In the genomic region with DNA sequence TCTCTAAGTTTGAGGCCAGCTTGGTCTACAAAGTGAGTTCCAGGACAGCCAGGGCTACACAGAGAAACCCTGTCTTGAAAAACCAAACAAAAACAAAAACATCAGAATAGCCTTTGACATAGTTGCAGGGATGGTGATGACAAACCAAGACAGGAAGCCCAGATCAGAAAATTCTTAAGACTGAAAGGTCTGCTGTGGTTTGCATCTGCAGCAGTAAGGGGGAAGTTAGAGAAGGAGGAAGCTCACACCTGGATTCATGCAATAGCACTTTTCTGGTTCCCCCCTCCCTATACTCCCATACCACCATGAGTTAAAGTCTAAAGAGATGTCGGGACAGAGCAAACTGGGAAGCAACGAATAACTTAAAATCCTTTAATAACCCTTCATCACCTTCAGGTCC, we compare ENCODE assay signal across 22 mouse cellular contexts. TPM values are rescaled to one million over a fixed set of nuclear protein-coding genes. Genes with fewer than 3 reads are reported as not detected.
DNase-seq lines count a peak whose midpoint lies in the region; ATAC-seq and TF ChIP-seq lines count a peak whose summit lies in the region.
"Had no signal": no experiment of that assay in that cellular context is flagged by ENCODE, and none has a peak within 500 bp of the region (broad histone marks: within the 10 kb centered on the region; RNA-seq: fewer than 3 reads in every experiment).

No protein-coding gene starts in this region.

- H3K79me2 ChIP-seq in CH12.LX (replicated peaks; ENCODE audit: control insufficient read depth, extremely low read depth, insufficient read depth, poor library complexity, severe bottlenecking): peaks cover 20% of the 10 kb centered on the region

- TF ChIP-seq POLR2A in spleen, adult 2 months (IDR thresholded peaks at IDR 0.05; ENCODE audit: low read depth, low read length): no peak
- no peak for TF ChIP-seq POLR2A in CH12.LX (IDR thresholded peaks at IDR 0.05; ENCODE audit: low read depth, low read length)

- WGBS in spleen, adult 2 months: 18% methylated on average over 2 of the region's 2 CpGs
- WGBS in forebrain, embryonic 16.5 days: 90% methylated on average over 2 of the region's 2 CpGs

- no peak for TF ChIP-seq EP300 in CH12.LX (IDR thresholded peaks at IDR 0.05; ENCODE audit: low read length)

- no peak for TF ChIP-seq RAD21 in CH12.LX (IDR thresholded peaks at IDR 0.05; ENCODE audit: low read depth, low read length)

- H3K36me3 ChIP-seq in spleen, adult 2 months (ENCODE audit: control insufficient read depth, insufficient read depth, low read length): 0 out of 2 replicates have a peak, but pooled peaks cover 2% of the 10 kb centered on the region
- no peaks in the 10 kb centered on the region for H3K36me3 ChIP-seq in CH12.LX (replicated peaks in 1 of 2; ENCODE audit: control insufficient read depth in 1 of 2, insufficient read depth in 1 of 2, low read length in 1 of 2)
- no peaks in the 10 kb centered on the region for H3K36me3 ChIP-seq in forebrain, embryonic 16.5 days (ENCODE audit: control insufficient read depth, insufficient read depth)
- H3K36me3 ChIP-seq: heart, embryonic 15.5 days; hindbrain, embryonic 13.5 days; neural tube, embryonic 15.5 days had no signal

- H3K4me1 ChIP-seq in spleen, adult 2 months (ENCODE audit: control insufficient read depth, insufficient read depth, insufficient read length): peaks cover 12% of the 10 kb centered on the region
- H3K4me1 ChIP-seq in CH12.LX (ENCODE audit: control insufficient read depth in 1 of 2, insufficient read depth in 2 of 2): peaks cover 0 to 34% of the 10 kb centered on the region in 2 experiments; a peak in 2 of 4 replicates
- H3K4me1 ChIP-seq in forebrain, embryonic 16.5 days (replicated peaks; ENCODE audit: control insufficient read depth, insufficient read depth, low read length): peaks cover 8% of the 10 kb centered on the region

- H3K4me3 ChIP-seq in spleen, adult 2 months (ENCODE audit: extremely low read depth, insufficient read depth, insufficient read length): no peak overlapping the region
- H3K4me3 ChIP-seq in CH12.LX (replicated peaks in 1 of 3; ENCODE audit: low read depth in 2 of 3, low read length in 2 of 3, poor library complexity in 1 of 3): no peak overlapping the region
- H3K4me3 ChIP-seq in forebrain, embryonic 16.5 days (replicated peaks; ENCODE audit: low read length): no peak overlapping the region
- H3K4me3 ChIP-seq: embryonic facial prominence, embryonic 10.5 days; heart, embryonic 15.5 days; hindbrain, embryonic 13.5 days; neural tube, embryonic 15.5 days had no signal

- peak in 1 of 2 experiments; percentile 9 for DNase-seq in spleen, adult 2 months (ENCODE audit: low read depth in 1 of 2, low spot score in 2 of 2)
- no peak for DNase-seq in spleen, adult 18-20 months
- DNase-seq in CH12.LX (ENCODE audit: extremely low read depth): peak; percentile 30
- DNase-seq in layer of hippocampus, postnatal 36 days: no peak
- DNase-seq in urinary bladder, adult 2 months (ENCODE audit: low spot score): no peak
- DNase-seq: adrenal gland, adult 2 months; cerebellum, adult 11-12 months; cerebellum, postnatal 10 days; forebrain, postnatal 0 days; gastrocnemius, postnatal 25 days; heart, postnatal 36 days; kidney, adult 18-20 months; kidney, postnatal 10 days had no signal

- H3K9ac ChIP-seq in CH12.LX (ENCODE audit: insufficient read depth, low read depth): no peak overlapping the region
- no peak overlapping the region for H3K9ac ChIP-seq in forebrain, embryonic 16.5 days (replicated peaks; ENCODE audit: low read depth, low read length)
- H3K9ac ChIP-seq: forebrain, postnatal 0 days; heart, embryonic 15.5 days; hindbrain, embryonic 13.5 days; neural tube, embryonic 15.5 days had no signal

- H3K4me2 ChIP-seq in CH12.LX (ENCODE audit: insufficient read depth, low read depth, poor library complexity, severe bottlenecking): no peak overlapping the region
- H3K4me2 ChIP-seq in forebrain, embryonic 16.5 days (ENCODE audit: low read length): no peak overlapping the region
- H3K4me2 ChIP-seq: heart, embryonic 15.5 days; hindbrain, embryonic 13.5 days; midbrain, embryonic 11.5 days; neural tube, embryonic 15.5 days had no signal

- TF ChIP-seq CTCF in spleen, adult 2 months (IDR thresholded peaks at IDR 0.05; ENCODE audit: extremely low read depth, insufficient read depth, insufficient read length, insufficient replicate concordance): no peak
- TF ChIP-seq CTCF in CH12.LX (conservative IDR thresholded peaks at IDR 0.05 in 1 of 2, IDR thresholded peaks at IDR 0.05 in 1 of 2; ENCODE audit: low read depth in 2 of 2, low read length in 2 of 2): no peak

- ATAC-seq in neutrophil, adult 5-6 weeks (ENCODE audit: extremely low read depth, insufficient number of reproducible peaks, low FRiP score, poor library complexity, severe bottlenecking): peak; percentile 38; the same call in 1 of the 2 replicates
- no peak for ATAC-seq in forebrain, embryonic 16.5 days
- ATAC-seq: forebrain, postnatal 0 days; inflammation-experienced regulatory T-cells, adult 6 months had no signal

- in situ Hi-C loops in CH12.LX (cut with MboI; ENCODE audit: low pct_ligation_motif_present, low pct_unique_long_range_greater_than_20kb, low sequenced_read_pairs): loop anchor here (10.0 to 25.0 kb wide), 2 partner anchors 91 to 319 kb away; no protein-coding TSS in a partner anchor

- dilution Hi-C loops in CH12.LX (cut with MboI; ENCODE audit: extremely low pct_ligation_motif_present, extremely low pct_unique_long_range_greater_than_20kb, low sequenced_read_pairs): no loop called here

- H3K27me3 ChIP-seq in spleen, adult 2 months (ENCODE audit: control insufficient read depth, insufficient read depth, low read length): no peaks in the 10 kb centered on the region
- no peaks in the 10 kb centered on the region for H3K27me3 ChIP-seq in CH12.LX (replicated peaks)
- no peaks in the 10 kb centered on the region for H3K27me3 ChIP-seq in forebrain, embryonic 16.5 days (replicated peaks; ENCODE audit: control insufficient read depth, insufficient read depth, low read length)
- H3K27me3 ChIP-seq: heart, embryonic 15.5 days; neural tube, embryonic 15.5 days had no signal

- no peaks in the 10 kb centered on the region for H3K9me3 ChIP-seq in CH12.LX (replicated peaks; ENCODE audit: low read length)
- no peaks in the 10 kb centered on the region for H3K9me3 ChIP-seq in forebrain, embryonic 16.5 days (ENCODE audit: control insufficient read depth, low read length)
- H3K9me3 ChIP-seq: embryonic facial prominence, embryonic 10.5 days; heart, embryonic 15.5 days; hindbrain, embryonic 13.5 days; neural tube, embryonic 15.5 days had no signal

- H3K27ac ChIP-seq in spleen, adult 2 months (ENCODE audit: insufficient read depth, low read length): peak overlapping the region; percentile 66
- no peak overlapping the region for H3K27ac ChIP-seq in CH12.LX (ENCODE audit: insufficient read depth, low read depth)
- no peak overlapping the region for H3K27ac ChIP-seq in forebrain, embryonic 16.5 days (ENCODE audit: low read length)
- H3K27ac ChIP-seq: embryonic facial prominence, embryonic 10.5 days; heart, embryonic 15.5 days; hindbrain, embryonic 13.5 days; macrophage; neural tube, embryonic 15.5 days had no signal

TF ChIP-seq in CH12.LX, 34 proteins besides CTCF, POLR2A, EP300 and RAD21:
- no peak for TF ChIP-seq ZC3H11A (IDR thresholded peaks at IDR 0.05; ENCODE audit: low read depth, low read length)
- no peak for TF ChIP-seq SMC3 (IDR thresholded peaks at IDR 0.05; ENCODE audit: low read depth, low read length)
- no peak for TF ChIP-seq HCFC1 (IDR thresholded peaks at IDR 0.05; ENCODE audit: low read depth, low read length)
- TF ChIP-seq KAT2A (IDR thresholded peaks at IDR 0.05; ENCODE audit: insufficient replicate concordance, low read length): no peak
- no peak for TF ChIP-seq ZMIZ1 (IDR thresholded peaks at IDR 0.05; ENCODE audit: low read depth, low read length)
- no peak for TF ChIP-seq CHD2 (IDR thresholded peaks at IDR 0.05; ENCODE audit: low read length)
- no peak for TF ChIP-seq ZKSCAN1 (IDR thresholded peaks at IDR 0.05; ENCODE audit: borderline replicate concordance, low read depth, low read length)
- no peak for TF ChIP-seq E2F4 (IDR thresholded peaks at IDR 0.05; ENCODE audit: insufficient replicate concordance, low read depth, low read length)
- no peak for TF ChIP-seq POLR2AphosphoS2 (IDR thresholded peaks at IDR 0.05; ENCODE audit: low read depth, low read length)
- TF ChIP-seq JUN (IDR thresholded peaks at IDR 0.05; ENCODE audit: insufficient read depth, low read depth, low read length): no peak
- no peak for TF ChIP-seq MYC (IDR thresholded peaks at IDR 0.05; ENCODE audit: low read depth, low read length)
- no peak for TF ChIP-seq ETS1 (conservative IDR thresholded peaks at IDR 0.05; ENCODE audit: low read depth, low read length)
- no peak for TF ChIP-seq TBP (conservative IDR thresholded peaks at IDR 0.05; ENCODE audit: low read depth, low read length)
- TF ChIP-seq USF2 (conservative IDR thresholded peaks at IDR 0.05; ENCODE audit: low read depth, low read length): no peak
- TF ChIP-seq NELFE (IDR thresholded peaks at IDR 0.05; ENCODE audit: low read depth, low read length): no peak
- TF ChIP-seq MAZ (IDR thresholded peaks at IDR 0.05; ENCODE audit: low read depth, low read length): no peak
- no peak for TF ChIP-seq CHD1 (IDR thresholded peaks at IDR 0.05; ENCODE audit: low read depth, low read length)
- no peak for TF ChIP-seq ZNF384 (IDR thresholded peaks at IDR 0.05; ENCODE audit: low read depth, low read length)
- TF ChIP-seq USF1 (IDR thresholded peaks at IDR 0.05; ENCODE audit: low read depth, low read length): no peak

RNA-seq across cellular contexts. Expression of gene Rnf111, which starts 2.7 kb away (rescaled TPM):
- 58.5 and 76.8 TPM in 2 replicates for polyA plus RNA-seq in spleen, adult 2 months (2012; rRNA removed)
- total RNA-seq in CH12.LX (2012; rRNA removed) (10.4 and 10.8 TPM in 2 replicates), CH12.LX (2014; rRNA removed) (11.8 and 12.2 TPM in 2 replicates)
- polyA plus RNA-seq in CH12.LX (2012; ENCODE audit: insufficient read length, low read depth): 15.3 and 17.6 TPM in 2 replicates
- 115 and 131 TPM in 2 replicates for total RNA-seq in neutrophil, adult 5-6 weeks (2017)
- total RNA-seq in layer of hippocampus, postnatal 36 days (2021): 10 to 100 TPM; 41.6 to 43.8 TPM
- polyA plus RNA-seq in forebrain, embryonic 16.5 days (2015; fragmentation: Nextera tagmentation; extraction: Ambion mirVana): 37.3 and 39.4 TPM in 2 replicates
- 27.3 and 27.6 TPM in 2 replicates for polyA plus RNA-seq in urinary bladder, adult 2 months (2012; rRNA removed)

RNA-seq across cellular contexts. Expression of gene Sltm, which starts 36.4 kb away (rescaled TPM):
- polyA plus RNA-seq in spleen, adult 2 months (2012; rRNA removed): 5.9 and 6.6 TPM in 2 replicates
- total RNA-seq in CH12.LX (2012; rRNA removed) (37.6 and 42.5 TPM in 2 replicates), CH12.LX (2014; rRNA removed) (42.4 and 47.7 TPM in 2 replicates)
- 94.5 and 104 TPM in 2 replicates for polyA plus RNA-seq in CH12.LX (2012; ENCODE audit: insufficient read length, low read depth)
- 155 and 161 TPM in 2 replicates for total RNA-seq in neutrophil, adult 5-6 weeks (2017)
- 10 to 100 TPM; 52.0 to 57.4 TPM for total RNA-seq in layer of hippocampus, postnatal 36 days (2021)
- 68.5 and 73.6 TPM in 2 replicates for polyA plus RNA-seq in forebrain, embryonic 16.5 days (2015; fragmentation: Nextera tagmentation; extraction: Ambion mirVana)
- 36.6 and 40.4 TPM in 2 replicates for polyA plus RNA-seq in urinary bladder, adult 2 months (2012; rRNA removed)
